Mouse (Mus musculus) adrenal gland, adult (tissue): ENCODE data around the gene Tepsin.

Experiments
- DNase-seq, 2 experiments: peaks; one replicate each; pipeline ENCODE4 v3.0.0; 2022 to 2023; ENCODE audit warnings: low spot score in 1 of 2; ENCODE audit not compliant: inconsistent age in 2 of 2

The Tepsin gene

GRCm38 (mm10) chr11:120111033-120111432 is 12.5 kb upstream of the Tepsin start:
- peak in 1 of 2 experiments; percentile 71 for DNase-seq

- no peak for DNase-seq
Observed at GRCm38 (mm10) chr11:120110554-120110953, 12.0 kb upstream of the Tepsin start.

- no peak for DNase-seq
Observed at GRCm38 (mm10) chr11:120109558-120110210, 11.2 kb upstream of the Tepsin start.

GRCm38 (mm10) chr11:120107796-120108195 is 9.3 kb upstream of the Tepsin start:
- no peak for DNase-seq

GRCm38 (mm10) chr11:120107026-120107425 is 8.5 kb upstream of the Tepsin start:
- no peak for DNase-seq

- DNase-seq, result peak in 1 of 2 experiments; percentile 86
Observed at GRCm38 (mm10) chr11:120103431-120103997, 5.0 kb upstream of the Tepsin start.

GRCm38 (mm10) chr11:120101036-120101435 is 2.5 kb upstream of the Tepsin start:
- peak; percentile 62 to 89 for DNase-seq

GRCm38 (mm10) chr11:120092817-120093591 is 5.5 kb downstream of the Tepsin start:
- peak; percentile 83 to 93 for DNase-seq

GRCm38 (mm10) chr11:120090661-120091060 is 7.9 kb downstream of the Tepsin start:
- peak in 1 of 2 experiments; percentile 64 for DNase-seq

- peak; percentile 99 for DNase-seq
Observed at GRCm38 (mm10) chr11:120086702-120087152, 11.8 kb downstream of the Tepsin start, which contains the start of gene Cep131. Gene Cep131 (minus strand): TSS chr11:120086827.

- DNase-seq, result peak in 1 of 2 experiments; percentile 81
Observed at GRCm38 (mm10) chr11:120085891-120086627, 12.5 kb downstream of the Tepsin start.

- no peak for DNase-seq
Observed at GRCm38 (mm10) chr11:120080282-120080681, 18.2 kb downstream of the Tepsin start.

GRCm38 (mm10) chr11:120076191-120076590 is 22.3 kb downstream of the Tepsin start:
- peak; percentile 90 to 96 for DNase-seq

- DNase-seq, result no peak
Observed at GRCm38 (mm10) chr11:120072986-120073647, 25.4 kb downstream of the Tepsin start.

GRCm38 (mm10) chr11:120071731-120072320 is 26.7 kb downstream of the Tepsin start:
- DNase-seq, result peak; percentile 77 to 95

- peak; percentile 52 to 75 for DNase-seq
Observed at GRCm38 (mm10) chr11:120071065-120071464, 27.5 kb downstream of the Tepsin start.

GRCm38 (mm10) chr11:120070286-120070930 is 28.1 kb downstream of the Tepsin start:
- peak; percentile 84 to 92 for DNase-seq

- no peak for DNase-seq
Observed at GRCm38 (mm10) chr11:120069261-120069660, 29.3 kb downstream of the Tepsin start.

GRCm38 (mm10) chr11:120067834-120068233 is 30.7 kb downstream of the Tepsin start:
- peak in 1 of 2 experiments; percentile 40 for DNase-seq

- peak; percentile 51 to 75 for DNase-seq
Observed at GRCm38 (mm10) chr11:120065291-120065690, 33.2 kb downstream of the Tepsin start.
